Mouse (Mus musculus) T-helper 2 cell (primary cell): ENCODE results near the gene Mllt1.

ENCODE experiments used
- in situ Hi-C: fragments of 300-600 bp; cut with MboI, MseI; formaldehyde crosslinking; loops from one replicate; pipeline ENCODE4 v1.15.1; 2025; ENCODE audit warnings: high pct_unique_total_duplicates

Gene Mllt1

GRCm38 (mm10) chr17:56883612-56884011 is 51.6 kb downstream of the Mllt1 start:
- in situ Hi-C loops, result no loop called here

DNA sequence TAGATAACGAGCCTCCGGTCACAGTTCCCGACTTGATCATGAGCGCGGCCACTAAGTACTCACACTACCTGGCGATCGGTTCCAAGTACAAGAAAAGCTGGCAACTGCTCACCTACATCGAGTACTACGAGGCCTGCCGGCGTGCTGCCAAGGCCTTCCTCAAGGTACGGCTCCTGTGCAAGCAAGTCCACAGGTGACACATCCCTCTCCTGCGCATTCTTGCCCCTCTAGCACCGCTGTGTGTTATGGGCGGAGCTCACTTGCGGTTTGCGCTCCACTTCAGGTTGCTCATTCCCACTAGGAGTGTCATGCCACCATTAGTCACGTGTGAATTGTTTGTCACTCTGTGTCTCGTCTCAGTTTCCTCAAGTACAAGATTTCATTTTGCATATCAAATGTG is 57.8 kb downstream of the Mllt1 start:
- in situ Hi-C loops, result loop anchor here (5.0 kb wide), 1 partner anchor 70 kb away; no protein-coding TSS in a partner anchor

GRCm38 (mm10) chr17:56876981-56877380 is 58.2 kb downstream of the Mllt1 start:
- in situ Hi-C loops, result loop anchor here (5.0 kb wide), 1 partner anchor 70 kb away; no protein-coding TSS in a partner anchor

DNA sequence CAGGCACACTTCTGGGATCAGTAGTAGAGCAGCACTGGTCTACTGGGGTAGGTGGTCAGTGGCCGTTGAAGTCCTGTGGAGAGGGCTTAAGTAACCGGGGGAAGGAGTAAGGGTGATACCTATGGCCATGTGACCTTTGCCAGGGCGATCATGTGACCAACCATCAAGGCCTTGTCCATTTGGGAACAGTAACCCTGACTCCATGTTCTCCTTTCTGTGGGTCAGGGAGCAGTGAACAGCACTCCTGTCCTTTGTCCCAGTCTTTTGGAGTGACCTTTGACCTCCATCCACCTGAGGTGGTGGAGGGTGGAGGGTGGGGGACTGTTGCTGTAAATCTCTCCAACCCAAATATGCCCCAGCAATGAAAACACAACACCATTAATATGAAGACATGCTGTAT is 58.8 kb downstream of the Mllt1 start:
- in situ Hi-C loops, result loop anchor here (5.0 kb wide), 1 partner anchor 69 kb away; no protein-coding TSS in a partner anchor

GRCm38 (mm10) chr17:56874936-56875651 is 60.1 kb downstream of the Mllt1 start, which contains the start of gene 1700061G19Rik:
Gene 1700061G19Rik (plus strand): TSS chr17:56875477.
- in situ Hi-C loops, result loop anchor here (5.0 kb wide), 1 partner anchor 68 kb away; no protein-coding TSS in a partner anchor

DNA sequence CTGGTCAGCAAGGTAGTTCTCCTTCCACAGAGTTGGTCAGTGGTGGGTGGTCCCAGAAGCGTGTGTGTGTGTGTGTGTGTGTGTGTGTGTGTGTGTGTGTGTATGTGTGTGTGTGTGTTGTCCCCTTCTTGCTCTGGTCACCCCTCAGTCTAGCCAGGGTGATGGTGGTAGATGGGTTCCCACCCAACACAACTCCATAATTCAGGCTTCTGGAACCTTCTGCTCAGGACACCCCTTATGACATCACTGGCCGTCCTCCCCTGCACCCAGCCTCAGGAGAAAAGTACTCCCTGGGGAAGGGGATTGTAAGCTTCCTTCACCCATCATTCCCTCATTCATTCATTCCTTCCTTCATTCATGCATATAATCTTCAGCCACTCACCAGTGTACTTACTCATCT is 61.0 kb downstream of the Mllt1 start, which contains the start of gene Acsbg2:
TSS of gene Acsbg2 (minus strand) at position 211 of the 400 bp plus-strand sequence.
- in situ Hi-C loops, result no loop called here

GRCm38 (mm10) chr17:56872512-56872911 is 62.7 kb downstream of the Mllt1 start:
- in situ Hi-C loops, result no loop called here

DNA sequence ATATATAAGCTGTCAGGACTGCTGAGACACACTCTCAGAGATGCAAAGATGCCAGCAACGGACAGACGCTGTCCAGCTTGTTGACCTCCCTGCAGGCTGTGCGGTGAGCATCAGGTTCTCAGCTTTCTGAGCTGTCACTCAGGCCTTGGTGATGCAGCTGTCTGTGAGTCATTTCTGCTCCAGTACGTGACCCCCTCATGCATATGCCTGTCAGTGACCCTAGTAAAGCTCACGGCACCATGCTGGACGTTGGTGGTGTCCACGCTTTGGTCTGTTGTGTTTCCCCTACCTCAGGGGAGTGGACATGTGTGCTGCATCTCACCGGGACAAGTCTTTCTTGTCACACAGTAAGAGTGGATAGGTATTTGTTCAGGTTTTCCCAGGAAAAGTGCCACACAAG is 63.4 kb downstream of the Mllt1 start:
- in situ Hi-C loops, result no loop called here

DNA sequence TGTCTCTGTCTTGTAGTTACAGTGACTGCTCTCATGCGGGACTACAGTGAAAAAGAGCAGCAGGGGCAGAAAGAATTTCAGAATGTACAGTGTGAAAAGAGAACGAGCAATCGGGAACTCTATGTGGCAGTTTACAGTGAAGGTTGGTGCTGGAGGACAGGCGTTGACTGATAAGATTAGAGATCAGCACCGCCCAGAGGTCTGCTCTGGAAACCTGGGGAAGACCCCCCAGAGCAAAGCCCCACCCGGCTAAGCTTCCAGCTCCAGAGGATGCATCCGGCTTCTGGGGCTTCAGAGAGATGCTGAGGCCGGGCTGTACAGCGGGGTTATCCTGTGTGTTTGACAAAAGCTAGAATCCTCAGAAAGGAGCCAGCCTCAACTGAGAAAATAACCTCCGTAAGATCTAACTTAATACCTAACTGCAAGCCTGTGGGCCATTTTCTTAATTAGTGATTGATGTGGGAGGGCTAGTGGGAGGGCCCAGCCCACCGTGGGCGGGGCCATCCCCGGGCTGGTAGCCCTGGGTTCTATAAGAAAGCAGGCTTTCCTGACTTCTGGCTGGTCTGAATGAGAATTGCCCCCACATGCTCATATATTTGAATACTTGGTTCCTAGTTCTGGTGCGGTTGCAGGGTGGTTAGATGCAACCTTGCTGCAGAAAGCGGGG is 64.8 kb downstream of the Mllt1 start:
- in situ Hi-C loops, result no loop called here

- in situ Hi-C loops, result no loop called here
Observed at GRCm38 (mm10) chr17:56869481-56869977, 65.7 kb downstream of the Mllt1 start.

DNA sequence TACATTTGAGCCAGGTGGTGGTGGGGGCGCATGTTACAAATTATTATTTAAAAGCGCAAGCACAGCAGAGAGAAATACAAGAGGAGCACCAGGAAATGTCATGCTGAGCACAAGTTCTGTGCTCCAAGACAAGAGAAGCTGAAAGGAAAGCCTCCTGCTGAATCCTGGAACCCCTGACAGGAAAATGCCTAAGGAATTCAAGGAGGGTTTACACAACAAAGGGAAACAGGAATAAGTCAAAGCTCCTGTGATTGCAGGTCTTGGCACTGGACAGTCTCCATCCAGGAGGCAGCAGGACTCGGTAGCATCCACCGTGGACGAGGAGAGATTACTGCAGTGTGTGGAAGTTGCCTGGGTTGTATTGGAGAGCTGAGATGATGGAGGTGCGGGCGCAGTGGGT is 69.1 kb downstream of the Mllt1 start:
- in situ Hi-C loops, result no loop called here

GRCm38 (mm10) chr17:56861197-56861596 is 74.0 kb downstream of the Mllt1 start:
- in situ Hi-C loops, result no loop called here

DNA sequence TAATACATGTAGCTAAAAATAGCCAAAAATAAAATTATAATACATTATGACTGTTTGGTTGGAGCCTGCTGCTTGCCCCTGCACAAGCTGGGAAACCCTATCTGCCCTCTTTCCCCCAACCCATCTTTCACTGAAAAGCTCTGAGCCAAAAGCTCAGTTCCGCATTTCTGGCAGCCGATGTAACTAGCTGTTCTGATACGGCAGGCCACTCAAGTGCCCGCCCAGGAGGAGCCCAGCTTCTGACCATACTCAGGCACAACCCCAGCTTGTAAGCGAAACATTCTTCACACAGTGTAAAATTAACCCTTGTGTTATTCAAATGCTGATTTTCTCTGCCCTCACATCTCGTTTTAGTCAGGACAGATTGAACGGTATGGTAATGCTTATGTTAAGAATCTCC is 76.3 kb downstream of the Mllt1 start:
- in situ Hi-C loops, result no loop called here

GRCm38 (mm10) chr17:56858216-56858615 is 77.0 kb downstream of the Mllt1 start:
- in situ Hi-C loops, result no loop called here

GRCm38 (mm10) chr17:56855421-56855820 is 79.8 kb downstream of the Mllt1 start:
- in situ Hi-C loops, result no loop called here

DNA sequence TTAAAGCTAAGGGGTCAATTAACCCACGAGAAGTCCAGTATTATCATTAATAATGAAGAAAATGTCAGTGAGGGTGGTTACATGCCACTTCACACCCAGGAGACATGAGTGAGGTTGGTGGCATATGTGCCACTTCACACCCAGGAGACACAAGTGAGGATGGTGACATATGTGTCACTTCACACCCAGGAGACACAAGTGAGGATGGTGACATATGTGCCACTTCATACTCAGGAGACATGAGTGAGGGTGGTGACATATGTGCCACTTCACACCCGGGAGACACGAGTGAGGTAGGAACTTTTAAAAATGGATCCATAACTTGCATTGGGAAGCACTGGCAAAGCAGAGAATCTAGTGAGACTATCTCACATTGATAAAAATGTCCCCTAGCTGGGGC is 84.0 kb downstream of the Mllt1 start:
- in situ Hi-C loops, result no loop called here

DNA sequence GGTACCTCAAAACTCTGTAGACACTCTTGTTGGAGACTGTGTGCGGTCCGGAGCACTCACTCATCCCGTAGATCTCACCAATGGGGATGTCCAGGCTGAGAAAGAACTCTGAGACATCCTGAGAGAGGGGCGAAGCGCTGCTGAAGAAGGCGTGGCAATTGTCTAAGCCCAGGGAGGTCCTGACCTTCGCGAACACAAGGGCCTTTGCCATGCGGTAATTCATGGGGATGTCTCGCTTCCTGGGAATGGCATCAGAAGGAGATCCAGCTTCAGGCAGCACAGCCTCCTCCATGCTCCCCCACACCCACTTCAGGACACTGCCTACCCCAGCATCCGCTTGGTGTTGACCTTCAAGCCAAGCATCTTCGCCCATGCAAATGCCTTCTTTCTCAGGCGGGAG is 85.5 kb downstream of the Mllt1 start:
- in situ Hi-C loops, result no loop called here

DNA sequence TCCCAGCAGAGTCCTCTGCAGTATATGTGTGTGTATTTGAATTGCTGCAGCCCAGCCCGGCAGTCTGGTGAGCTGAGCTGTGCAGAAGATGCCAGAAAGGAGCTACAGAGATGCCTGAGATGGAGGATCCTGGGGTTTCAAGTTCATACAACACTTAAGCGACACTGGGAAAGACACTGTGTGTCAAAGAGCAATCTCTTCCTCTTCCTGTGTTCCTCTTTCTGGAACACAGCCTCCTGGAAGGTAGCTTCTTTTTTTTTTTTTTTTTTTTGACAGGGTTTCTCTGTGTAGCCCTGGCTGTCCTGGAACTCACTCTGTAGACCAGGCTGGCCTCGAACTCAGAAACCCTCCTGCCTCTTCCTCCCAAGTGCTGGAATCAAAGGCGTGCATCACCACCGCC is 86.4 kb downstream of the Mllt1 start:
- in situ Hi-C loops, result no loop called here

GRCm38 (mm10) chr17:56843678-56844077 is 91.5 kb downstream of the Mllt1 start:
- in situ Hi-C loops, result no loop called here
